Mouse (Mus musculus): ENCODE data around the gene Trp53tg5.

Trp53tg5 gene

DNA sequence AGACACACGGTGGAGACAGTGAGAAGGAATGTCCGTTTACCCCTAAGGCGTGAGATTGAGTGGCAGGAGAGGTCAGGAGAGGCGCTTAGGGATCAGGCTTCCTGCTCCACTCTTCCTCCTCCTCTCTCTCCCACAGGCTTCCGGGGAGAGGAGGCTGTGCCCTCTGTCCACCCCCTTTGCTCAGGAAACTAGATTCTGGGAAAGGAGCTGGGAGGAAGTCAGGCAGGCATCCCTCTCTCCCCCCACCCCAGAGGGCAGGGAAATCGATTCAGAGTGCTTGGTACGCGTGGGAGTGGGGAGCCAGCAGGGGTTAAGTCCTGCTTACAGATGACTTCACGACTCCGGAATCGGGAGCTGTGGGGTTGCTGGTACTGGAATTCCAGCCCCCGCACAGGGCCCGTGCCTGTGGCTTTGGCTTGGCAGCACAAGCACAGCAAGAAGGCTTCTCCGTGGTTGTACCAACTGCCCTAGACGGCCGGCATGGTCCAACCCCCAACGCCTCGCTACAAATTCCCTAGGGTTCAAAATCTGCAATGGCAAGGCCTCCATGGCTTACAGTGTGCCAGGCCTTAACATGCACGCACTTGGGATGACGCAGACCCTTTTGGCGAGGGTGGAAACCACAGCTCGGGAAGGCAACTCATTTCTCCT lies 40.9 kb downstream of the Trp53tg5 start:
- DNase-seq (ENCODE audit: low read depth, low spot score) = no peak

DNA sequence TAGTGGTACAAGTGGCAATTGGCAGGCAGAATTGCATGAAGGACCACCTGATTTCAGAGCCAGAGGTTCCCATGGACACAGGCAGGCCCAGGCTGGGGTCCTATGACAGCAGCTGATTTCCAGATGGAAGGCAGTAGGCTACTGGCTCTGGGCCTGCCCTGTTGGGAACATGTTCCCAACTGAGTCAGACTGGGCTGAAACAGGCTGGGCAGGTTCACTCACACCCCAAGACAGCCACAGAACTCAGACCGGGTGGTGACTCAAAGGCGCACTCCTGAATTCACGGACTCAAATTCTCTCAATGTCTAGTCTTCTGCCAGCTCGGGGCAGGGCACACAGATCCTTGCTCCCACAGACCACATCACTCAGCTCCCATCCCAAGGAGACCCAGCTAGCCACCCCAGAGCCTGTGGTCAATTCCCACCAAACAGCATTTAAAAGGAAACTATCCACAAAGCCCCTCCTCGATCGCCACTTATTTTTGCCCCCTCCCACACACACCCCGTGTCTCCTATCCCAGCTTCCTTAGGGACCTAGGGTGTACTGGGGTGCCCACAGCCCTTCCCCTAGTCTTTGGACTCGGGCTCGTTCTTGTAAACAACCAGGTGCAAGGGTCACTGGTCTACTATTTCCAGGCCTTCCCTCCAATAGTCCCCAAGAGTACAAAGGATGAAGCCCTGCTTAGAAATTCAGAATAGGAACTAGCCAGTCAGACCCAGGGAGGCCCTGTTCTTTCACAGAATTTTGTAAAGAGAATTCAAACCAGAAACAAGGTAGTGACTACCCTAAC lies 41.7 kb downstream of the Trp53tg5 start:
- no peak for DNase-seq (ENCODE audit: low read depth, low spot score)

DNA sequence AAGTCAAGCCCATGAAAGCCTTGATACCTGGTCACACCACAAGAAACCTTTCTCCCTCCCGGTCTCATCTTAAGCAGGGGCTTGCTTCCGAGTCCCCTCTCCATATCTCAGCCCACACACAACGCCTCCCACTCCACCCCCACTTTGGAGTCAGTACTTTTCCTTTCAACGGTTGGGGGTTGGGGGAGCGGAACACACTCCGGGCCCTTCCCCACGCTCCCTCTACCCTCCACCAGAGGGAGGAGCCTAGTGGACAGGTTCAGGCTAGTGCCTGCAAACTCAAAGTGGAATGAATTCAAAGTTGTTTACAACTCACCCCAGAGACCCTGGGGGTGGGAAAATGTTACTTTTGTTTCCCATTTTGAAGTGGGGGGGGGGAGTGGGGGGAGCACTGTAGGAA lies 42.8 kb downstream of the Trp53tg5 start:
- DNase-seq (ENCODE audit: low read depth, low spot score) = no peak

DNA sequence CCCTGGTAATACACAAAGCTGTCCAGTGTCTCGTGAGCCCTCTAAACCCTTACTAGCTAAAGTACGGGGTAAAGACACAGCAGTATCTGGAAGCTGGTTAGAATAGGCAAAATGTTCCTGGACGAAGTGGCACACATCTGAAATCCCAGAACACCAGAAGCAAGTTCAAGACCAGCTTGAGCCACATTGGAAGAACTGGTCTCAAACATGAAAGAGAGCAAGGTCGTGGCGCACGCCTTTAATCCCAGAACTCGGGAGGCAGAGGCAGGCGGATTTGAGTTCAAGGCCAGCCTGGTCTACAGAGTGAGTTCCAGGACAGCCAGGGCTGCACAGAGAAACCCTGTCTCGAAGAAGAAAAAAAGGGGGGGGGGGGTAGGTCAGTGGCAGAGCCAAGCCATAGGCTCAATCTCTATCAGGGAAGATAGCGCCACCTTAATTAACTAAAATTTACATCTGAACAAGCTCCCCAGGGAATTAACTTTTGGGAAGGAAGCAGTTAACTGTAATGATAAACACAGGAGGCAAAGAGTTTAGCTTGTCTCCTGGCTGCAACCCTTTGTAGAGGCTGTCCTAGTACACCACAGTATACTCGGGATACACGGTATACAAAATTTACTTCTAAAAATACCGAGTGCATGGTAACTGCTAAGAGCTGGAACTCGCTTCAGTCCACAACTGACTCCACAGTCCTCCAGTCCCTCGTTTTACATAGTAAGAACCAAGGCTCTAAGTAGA lies 43.5 kb downstream of the Trp53tg5 start:
- no peak for DNase-seq (ENCODE audit: low read depth, low spot score)

DNA sequence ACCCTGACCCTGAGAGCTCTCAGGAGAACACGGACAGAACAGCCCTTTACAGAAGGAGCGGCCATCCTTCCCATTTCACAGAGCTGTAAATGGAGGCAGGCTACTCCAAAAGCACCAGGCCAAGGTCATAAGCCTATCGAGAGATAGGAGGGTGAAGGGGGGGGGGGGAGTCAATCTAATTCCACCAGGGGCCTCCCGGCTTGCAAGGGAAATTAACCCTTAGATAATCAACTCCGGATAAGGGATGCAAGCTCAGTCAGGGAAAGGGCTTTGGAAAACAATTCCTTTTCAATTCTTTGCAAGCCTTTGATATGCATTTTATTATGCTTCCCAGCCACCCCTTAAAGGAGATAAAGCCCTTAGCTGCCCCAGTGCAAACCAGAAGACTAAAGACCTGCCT lies 45.1 kb downstream of the Trp53tg5 start:
- no peak for DNase-seq (ENCODE audit: low read depth, low spot score)

DNA sequence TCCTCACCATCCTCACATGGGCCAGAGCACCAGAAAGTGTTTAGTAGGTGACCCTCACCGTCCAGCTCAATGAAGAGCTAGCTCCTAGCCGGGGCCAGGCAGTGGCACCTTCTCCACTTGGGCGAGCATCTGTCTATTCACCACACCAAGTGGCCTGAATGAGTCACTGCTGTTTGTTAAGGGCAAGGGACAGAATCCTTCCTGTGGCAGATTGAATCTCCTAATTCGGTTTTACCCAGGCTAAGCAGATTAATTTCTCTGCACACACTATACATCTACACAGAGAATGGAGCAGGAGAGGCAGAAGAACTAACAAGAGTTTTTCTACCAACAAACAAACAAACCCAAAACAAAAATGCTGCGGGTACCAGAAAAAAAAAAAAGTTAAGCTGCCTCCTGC lies 46.6 kb downstream of the Trp53tg5 start:
- DNase-seq (ENCODE audit: low read depth, low spot score) = no peak

DNA sequence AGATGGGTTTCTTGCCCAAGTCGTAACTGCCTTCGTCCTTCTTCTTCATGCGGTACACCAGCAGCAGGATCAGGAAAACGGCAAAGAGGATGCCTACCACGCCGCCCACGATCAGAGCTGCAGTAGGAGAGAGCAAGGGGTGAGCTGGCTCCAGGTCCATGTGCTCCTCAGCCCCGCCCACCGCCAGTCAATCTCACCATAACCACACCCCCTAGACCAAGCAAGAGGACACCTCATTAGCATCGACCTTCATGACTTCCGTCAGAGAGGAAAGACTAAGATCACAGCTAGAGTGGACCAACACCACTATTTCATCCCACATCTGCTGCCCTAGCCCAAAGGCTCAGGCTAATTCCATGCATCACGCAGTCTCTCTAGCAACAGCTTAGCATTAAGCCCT lies 47.4 kb downstream of the Trp53tg5 start:
- DNase-seq (ENCODE audit: low read depth, low spot score) = no peak

DNA sequence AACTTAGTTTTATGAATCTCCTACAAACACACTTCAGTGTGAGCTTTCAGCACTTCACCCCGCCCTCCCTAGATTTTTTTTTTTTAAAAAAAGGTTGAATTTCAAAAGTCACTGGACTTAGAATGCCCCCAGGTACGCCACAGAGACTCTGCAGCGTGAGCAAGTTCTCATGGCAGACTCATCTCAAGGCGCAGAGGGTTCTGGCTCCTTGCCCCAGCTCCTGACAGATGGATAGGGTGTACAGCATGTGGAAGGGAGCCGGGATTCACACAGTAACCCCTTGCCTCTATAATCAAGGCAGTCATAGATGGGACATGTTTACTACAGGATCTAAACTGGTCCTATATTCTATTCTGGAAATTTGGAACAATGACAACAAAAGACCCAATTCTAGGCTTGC lies 48.1 kb downstream of the Trp53tg5 start:
- DNase-seq (ENCODE audit: low read depth, low spot score) = no peak

DNA sequence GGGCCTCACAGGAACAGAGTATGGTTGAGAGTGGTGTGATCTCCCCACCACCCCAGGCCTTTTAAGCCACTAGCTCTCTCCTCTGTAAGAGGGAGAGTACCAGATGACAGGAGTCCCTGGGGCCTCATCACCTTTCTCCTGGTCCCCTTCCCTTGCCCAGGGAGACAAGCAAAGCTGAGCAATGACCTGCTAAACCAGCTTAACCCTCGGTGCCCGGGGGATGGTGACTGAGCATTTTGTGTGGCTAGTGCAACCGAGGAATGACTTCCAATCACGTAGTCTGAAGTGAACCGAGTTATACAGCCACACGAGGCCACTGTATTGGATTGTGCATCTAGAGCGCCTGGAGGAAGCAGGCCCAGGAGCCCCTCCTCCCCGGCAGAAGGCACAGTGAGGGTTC lies 49.1 kb downstream of the Trp53tg5 start:
- no peak for DNase-seq (ENCODE audit: low read depth, low spot score)

DNA sequence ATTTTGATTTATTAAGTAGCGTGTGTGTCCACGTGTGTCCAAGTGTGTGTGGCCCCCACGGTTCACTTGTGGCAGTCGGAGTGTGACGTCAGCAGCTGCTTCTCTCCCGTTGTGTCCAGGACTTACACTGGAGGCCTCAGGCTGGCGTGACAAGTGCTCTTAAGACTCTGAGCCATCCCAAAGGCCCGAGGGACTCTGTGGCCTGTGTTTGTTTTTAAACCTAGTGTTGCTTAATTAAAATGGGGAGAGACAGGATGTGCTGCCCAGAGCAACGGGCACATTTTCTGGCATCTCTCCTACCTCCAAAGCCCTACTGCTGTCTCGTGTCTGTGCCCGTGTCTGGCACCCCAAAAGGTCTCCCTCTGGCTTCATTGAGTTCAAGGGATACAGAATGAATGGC lies 50.1 kb downstream of the Trp53tg5 start:
- DNase-seq (ENCODE audit: low read depth, low spot score) = no peak

DNA sequence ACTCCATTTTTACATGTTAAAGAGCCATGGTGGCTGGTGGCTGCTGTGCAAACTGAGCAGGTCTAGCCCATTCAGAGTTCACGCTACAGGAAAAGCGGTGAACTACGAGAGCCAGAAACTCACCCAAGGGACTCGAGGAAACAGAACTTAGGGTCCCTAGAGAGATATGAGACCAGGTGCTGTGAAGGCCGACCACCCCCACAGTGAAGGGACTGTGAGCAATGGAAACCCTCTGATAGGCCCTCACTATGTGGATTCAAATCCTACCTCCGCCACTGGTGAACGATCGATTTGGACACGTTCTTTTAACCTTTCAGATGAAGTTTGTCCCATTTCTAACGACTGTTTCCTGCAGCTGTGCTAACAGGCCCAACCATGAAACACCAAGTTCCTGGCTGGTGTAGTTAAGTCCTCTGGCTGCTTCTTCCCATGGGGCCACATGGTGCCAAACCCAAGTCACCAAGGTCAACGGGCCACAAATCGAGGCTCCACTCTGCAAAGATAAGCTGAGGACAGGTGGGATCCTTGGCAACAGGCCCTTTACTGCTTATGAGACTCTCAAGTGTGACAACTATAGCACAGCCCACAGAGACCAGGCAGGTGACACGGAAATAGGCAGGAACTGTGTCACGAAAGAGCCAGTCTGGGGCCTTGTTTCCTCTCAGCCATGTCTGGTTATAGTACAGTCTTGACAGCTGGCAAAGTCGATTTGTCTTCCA lies 50.7 kb downstream of the Trp53tg5 start:
- no peak for DNase-seq (ENCODE audit: low read depth, low spot score)

DNA sequence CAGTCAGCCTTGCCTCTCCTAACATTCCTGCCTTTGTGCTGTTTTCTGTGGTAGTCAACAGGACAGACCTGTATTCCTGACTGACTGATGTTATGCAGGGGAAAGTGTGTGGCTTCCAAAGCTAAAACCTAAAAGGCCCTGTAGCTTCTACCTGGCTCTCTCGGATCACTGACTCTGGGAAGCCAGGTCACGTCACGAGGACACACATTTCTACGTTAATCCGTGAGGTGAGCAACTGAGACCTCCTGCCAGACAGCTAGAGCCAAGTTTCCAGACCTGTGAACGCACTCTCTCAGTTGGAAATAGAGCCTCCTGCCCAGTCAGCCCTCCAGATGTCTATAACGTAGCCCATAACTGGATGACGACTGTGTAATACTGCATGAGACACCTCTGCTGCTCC lies 51.5 kb downstream of the Trp53tg5 start:
- DNase-seq (ENCODE audit: low read depth, low spot score) = no peak

DNA sequence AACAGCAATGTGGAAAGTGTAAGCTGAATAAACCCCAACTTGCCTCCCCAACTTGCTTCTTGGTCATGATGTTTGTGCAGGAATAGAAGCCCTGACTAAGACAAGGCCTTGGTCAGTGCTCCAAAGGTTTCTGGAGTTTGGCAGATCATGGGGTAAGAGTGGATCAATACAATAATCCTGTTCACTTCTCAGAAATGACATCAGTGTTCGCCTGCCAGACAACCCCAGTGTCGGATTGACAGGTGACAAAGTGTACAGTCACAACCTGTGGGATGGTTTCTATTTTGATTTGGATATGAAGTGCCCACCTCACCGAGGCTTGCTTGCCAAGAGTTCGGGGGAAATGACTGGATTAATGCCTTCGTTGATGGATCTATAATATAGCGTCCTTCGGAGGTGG lies 52.2 kb downstream of the Trp53tg5 start:
- DNase-seq (ENCODE audit: low read depth, low spot score) = no peak

All from mesoderm, embryonic 11.5 days (tissue).